Mouse (Mus musculus): ENCODE results near the gene Dvl1. TPM values are rescaled to one million over a fixed set of nuclear protein-coding genes. Genes with fewer than 3 reads are reported as not detected.
A peak's percentile ranks its signal among the peaks of the same experiment; 100 is the strongest.

Gene Dvl1
- polyA plus RNA-seq, 1 experiment: 98.5 TPM

- TF ChIP-seq POLR2A (IDR thresholded peaks at IDR 0.05; ENCODE audit: low read depth, low read length) (no peak), CTCF (IDR thresholded peaks at IDR 0.05; ENCODE audit: extremely low read depth, insufficient read depth, insufficient read length, insufficient replicate concordance) (no peak)
- Histone ChIP-seq H3K27ac (ENCODE audit: insufficient read depth, low read length) (no peak overlapping the region), H3K27me3 (ENCODE audit: control insufficient read depth, insufficient read depth, low read length) (no peaks in the 10 kb centered on the region), H3K4me1 (ENCODE audit: control insufficient read depth, insufficient read depth, insufficient read length) (peaks cover 22% of the 10 kb centered on the region), H3K4me3 (ENCODE audit: extremely low read depth, insufficient read depth, insufficient read length) (peak overlapping the region; percentile 81), H3K36me3 (ENCODE audit: control insufficient read depth, insufficient read depth, low read length) (peaks cover 17% of the 10 kb centered on the region)
- no peak for DNase-seq (ENCODE audit: low read depth in 1 of 2, low spot score in 2 of 2)
- WGBS: 2% methylated on average over 34 of the region's 34 CpGs
Observed at GRCm38 (mm10) chr4:155891011-155891471, 43.8 kb downstream of the Dvl1 start.

- TF ChIP-seq POLR2A (IDR thresholded peaks at IDR 0.05; ENCODE audit: low read depth, low read length): no peak
- TF ChIP-seq CTCF (IDR thresholded peaks at IDR 0.05; ENCODE audit: extremely low read depth, insufficient read depth, insufficient read length, insufficient replicate concordance): no peak
- H3K36me3 ChIP-seq (ENCODE audit: control insufficient read depth, insufficient read depth, low read length): peaks cover 13% of the 10 kb centered on the region
- peak within 1 kb of the TSS; percentile 99 for H3K27ac ChIP-seq (ENCODE audit: insufficient read depth, low read length)
- DNase-seq (ENCODE audit: low read depth in 1 of 2, low spot score in 2 of 2): peak; percentile 90 to 95
- WGBS: under 1% methylated on average over 52 of the region's 52 CpGs
- H3K4me3 ChIP-seq (ENCODE audit: extremely low read depth, insufficient read depth, insufficient read length): peak within 1 kb of the TSS; percentile 91
- peaks cover 23% of the 10 kb centered on the region for H3K4me1 ChIP-seq (ENCODE audit: control insufficient read depth, insufficient read depth, insufficient read length)
- no peaks in the 10 kb centered on the region for H3K27me3 ChIP-seq (ENCODE audit: control insufficient read depth, insufficient read depth, low read length)
Observed at GRCm38 (mm10) chr4:155891551-155892001, 44.4 kb downstream of the Dvl1 start, which contains the start of the genes Pusl1 and Acap3. Pusl1 (minus strand) TSS chr4:155891781. Acap3 (plus strand) TSS chr4:155891822.

GRCm38 (mm10) chr4:155892017-155892416 is 44.8 kb downstream of the Dvl1 start:
- Histone ChIP-seq H3K4me1 (ENCODE audit: control insufficient read depth, insufficient read depth, insufficient read length) (peaks cover 23% of the 10 kb centered on the region), H3K36me3 (ENCODE audit: control insufficient read depth, insufficient read depth, low read length) (peaks cover 13% of the 10 kb centered on the region), H3K27ac (ENCODE audit: insufficient read depth, low read length) (peak overlapping the region; percentile 99), H3K27me3 (ENCODE audit: control insufficient read depth, insufficient read depth, low read length) (no peaks in the 10 kb centered on the region), H3K4me3 (ENCODE audit: extremely low read depth, insufficient read depth, insufficient read length) (peak overlapping the region; percentile 91)
- TF ChIP-seq POLR2A (IDR thresholded peaks at IDR 0.05; ENCODE audit: low read depth, low read length): 0 out of 2 replicates have a peak, but pooled peaks have one; percentile 8
- no peak for TF ChIP-seq CTCF (IDR thresholded peaks at IDR 0.05; ENCODE audit: extremely low read depth, insufficient read depth, insufficient read length, insufficient replicate concordance)
- 1% methylated on average over 40 of the region's 56 CpGs for WGBS
- peak; percentile 66 to 78 for DNase-seq (ENCODE audit: low read depth in 1 of 2, low spot score in 2 of 2)

- H3K4me1 ChIP-seq (ENCODE audit: control insufficient read depth, insufficient read depth, insufficient read length): peaks cover 23% of the 10 kb centered on the region
- H3K4me3 ChIP-seq (ENCODE audit: extremely low read depth, insufficient read depth, insufficient read length): peak overlapping the region; percentile 91
- WGBS: 6% methylated on average over 37 of the region's 37 CpGs
- TF ChIP-seq CTCF (IDR thresholded peaks at IDR 0.05; ENCODE audit: extremely low read depth, insufficient read depth, insufficient read length, insufficient replicate concordance) (no peak), POLR2A (IDR thresholded peaks at IDR 0.05; ENCODE audit: low read depth, low read length) (no peak)
- DNase-seq (ENCODE audit: low read depth in 1 of 2, low spot score in 2 of 2): peak in 1 of 2 experiments; percentile 38
- peaks cover 10% of the 10 kb centered on the region for H3K36me3 ChIP-seq (ENCODE audit: control insufficient read depth, insufficient read depth, low read length)
- peak overlapping the region; percentile 77 for H3K27ac ChIP-seq (ENCODE audit: insufficient read depth, low read length)
- no peaks in the 10 kb centered on the region for H3K27me3 ChIP-seq (ENCODE audit: control insufficient read depth, insufficient read depth, low read length)
Observed at GRCm38 (mm10) chr4:155892438-155893211, 45.4 kb downstream of the Dvl1 start.

GRCm38 (mm10) chr4:155893212-155893690 is 46.0 kb downstream of the Dvl1 start:
- TF ChIP-seq CTCF (IDR thresholded peaks at IDR 0.05; ENCODE audit: extremely low read depth, insufficient read depth, insufficient read length, insufficient replicate concordance) (no peak), POLR2A (IDR thresholded peaks at IDR 0.05; ENCODE audit: low read depth, low read length) (no peak)
- Histone ChIP-seq H3K27me3 (ENCODE audit: control insufficient read depth, insufficient read depth, low read length) (no peaks in the 10 kb centered on the region), H3K4me3 (ENCODE audit: extremely low read depth, insufficient read depth, insufficient read length) (no peak overlapping the region), H3K36me3 (ENCODE audit: control insufficient read depth, insufficient read depth, low read length) (peaks cover 4% of the 10 kb centered on the region; the same call in 1 of the 2 replicates), H3K27ac (ENCODE audit: insufficient read depth, low read length) (no peak overlapping the region), H3K4me1 (ENCODE audit: control insufficient read depth, insufficient read depth, insufficient read length) (peaks cover 23% of the 10 kb centered on the region)
- DNase-seq (ENCODE audit: low read depth in 1 of 2, low spot score in 2 of 2): no peak
- WGBS: 71% methylated on average over 8 of the region's 8 CpGs

- Histone ChIP-seq H3K27ac (ENCODE audit: insufficient read depth, low read length) (peak overlapping the region; percentile 6; the same call in 1 of the 2 replicates), H3K4me1 (ENCODE audit: control insufficient read depth, insufficient read depth, insufficient read length) (peaks cover 23% of the 10 kb centered on the region), H3K27me3 (ENCODE audit: control insufficient read depth, insufficient read depth, low read length) (no peaks in the 10 kb centered on the region), H3K36me3 (ENCODE audit: control insufficient read depth, insufficient read depth, low read length) (peaks cover 5% of the 10 kb centered on the region), H3K4me3 (ENCODE audit: extremely low read depth, insufficient read depth, insufficient read length) (no peak overlapping the region)
- no peak for TF ChIP-seq CTCF (IDR thresholded peaks at IDR 0.05; ENCODE audit: extremely low read depth, insufficient read depth, insufficient read length, insufficient replicate concordance)
- TF ChIP-seq POLR2A (IDR thresholded peaks at IDR 0.05; ENCODE audit: low read depth, low read length): no peak
- peak in 1 of 2 experiments; percentile 34 for DNase-seq (ENCODE audit: low read depth in 1 of 2, low spot score in 2 of 2)
- WGBS: 33% methylated on average over 8 of the region's 8 CpGs
Observed at GRCm38 (mm10) chr4:155894311-155894881, 47.2 kb downstream of the Dvl1 start.

Measured in spleen, adult 2 months (tissue).